Mouse (Mus musculus) brain, embryonic 14.5 days (tissue): ENCODE measurements at regions not wholly inside any gene's neighbourhood (a gene's known extent, or its start where the extent isn't known, plus 50 kb on each side); places are given as distances from the start of the nearest gene placed in this dataset.

Experiments
- CTCF ChIP-seq: fragments of 200-500 bp; IDR thresholded peaks from 2 replicates; pipeline ENCODE4 v1.5.1; 2012; ENCODE audit warnings: inconsistent platforms, mild to moderate bottlenecking, moderate library complexity, borderline replicate concordance; ENCODE audit not compliant: insufficient read depth, insufficient read length; ENCODE audit errors: extremely low read depth
- POLR2A ChIP-seq: fragments of 200-500 bp; IDR thresholded peaks from 2 replicates; pipeline ENCODE4 v1.6.1; 2012; ENCODE audit warnings: mild to moderate bottlenecking, inconsistent platforms, borderline replicate concordance; ENCODE audit not compliant: poor library complexity, insufficient read depth, insufficient read length, severe bottlenecking; ENCODE audit errors: extremely low read depth

DNA sequence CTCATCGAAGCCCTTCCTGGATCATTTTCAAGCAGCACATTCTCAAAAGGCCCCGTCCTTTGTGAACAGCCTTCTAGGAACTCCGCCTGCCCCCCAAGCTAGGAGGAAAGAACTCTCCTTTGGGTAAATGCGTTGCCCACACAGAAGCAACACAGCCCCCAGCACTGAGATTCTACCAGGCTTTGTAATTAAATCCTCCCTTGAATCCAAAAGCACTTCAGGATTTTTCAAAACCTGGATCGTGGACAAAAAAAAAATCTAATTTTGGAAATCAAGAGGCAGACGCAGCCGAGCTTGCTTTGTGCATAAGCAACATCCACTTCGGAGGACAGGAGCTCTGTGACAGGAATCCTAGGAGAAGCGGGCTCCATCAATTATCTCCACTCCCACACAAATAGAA, 183.6 kb upstream of the Ercc4 start:
- TF ChIP-seq POLR2A (no peak), CTCF (no peak)
